Mouse (Mus musculus) layer of hippocampus, adult 2 months (tissue): ENCODE results near the gene Trpc3. TPM values are rescaled to one million over a fixed set of nuclear protein-coding genes. Genes with fewer than 3 reads are reported as not detected.
"Not testable (repeated sequence)": the region's sequence is repeated elsewhere in the genome, so short reads cannot be mapped to it uniquely, and the experiment has no call there.

Experiments used
- DNase-seq, 2 experiments: peaks; one replicate each; pipeline ENCODE4 v3.0.0; 2022; ENCODE audit warnings: low spot score in 2 of 2
- H3K27ac ChIP-seq: fragments of 200-600 bp; 2 replicates; pipeline ENCODE4 v1.8.1; 2022
- H3K4me3 ChIP-seq: fragments of 200-600 bp; 2 replicates; pipeline ENCODE4 v1.8.1; 2022; ENCODE audit warnings: mild to moderate bottlenecking
- CTCF ChIP-seq: fragments of 200-600 bp; conservative IDR thresholded peaks from 2 replicates; pipeline ENCODE4 v1.8.1; 2022; ENCODE audit warnings: antibody characterized with exemption, mild to moderate bottlenecking, moderate library complexity
- total RNA-seq, 2 experiments: library from RNA; stranded (reverse); gene quantifications; 2 replicates each; pipeline ENCODE4 v1.2.3; 2021

Trpc3 gene
- total RNA-seq, 2 experiments from 2014 or later, result 4.1 to 5.9 TPM

- H3K27ac ChIP-seq, result no peak overlapping the region
- no peak for TF ChIP-seq CTCF
- DNase-seq, result peak; percentile 8 to 14
- H3K4me3 ChIP-seq, result no peak overlapping the region
Observed at GRCm38 (mm10) chr3:36642736-36643135, 47.2 kb downstream of the Trpc3 start.

- H3K4me3 ChIP-seq, result no peak overlapping the region
- H3K27ac ChIP-seq, result no peak overlapping the region
- TF ChIP-seq CTCF, result peak; percentile 64
- no peak for DNase-seq
Observed at GRCm38 (mm10) chr3:36640787-36641186, 49.2 kb downstream of the Trpc3 start.

GRCm38 (mm10) chr3:36635449-36635848, 54.5 kb downstream of the Trpc3 start:
- peak; percentile 91 for TF ChIP-seq CTCF
- peak; percentile 38 to 65 for DNase-seq
- Histone ChIP-seq H3K4me3 (no peak overlapping the region), H3K27ac (no peak overlapping the region)

- no peak overlapping the region for H3K4me3 ChIP-seq
- DNase-seq, result no peak
- H3K27ac ChIP-seq, result no peak overlapping the region
- TF ChIP-seq CTCF, result no peak
Observed at GRCm38 (mm10) chr3:36626803-36627202, 63.2 kb downstream of the Trpc3 start.

- no peak overlapping the region for H3K4me3 ChIP-seq
- H3K27ac ChIP-seq, result no peak overlapping the region
- DNase-seq, result no peak
- TF ChIP-seq CTCF, result no peak
Observed at GRCm38 (mm10) chr3:36618181-36618580, 71.8 kb downstream of the Trpc3 start.

- H3K4me3 ChIP-seq, result no peak overlapping the region; the same call in 1 of the 2 replicates
- TF ChIP-seq CTCF, result no peak
- DNase-seq, result no peak
- H3K27ac ChIP-seq, result no peak overlapping the region
Observed at GRCm38 (mm10) chr3:36613908-36614255, 76.1 kb downstream of the Trpc3 start.

GRCm38 (mm10) chr3:36613202-36613907, 76.6 kb downstream of the Trpc3 start, which contains the start of gene Bbs7:
Bbs7 (minus strand) TSS chr3:36613477.
- H3K4me3 ChIP-seq, result peak within 1 kb of the TSS; percentile 83
- DNase-seq, result peak; percentile 94 to 96
- TF ChIP-seq CTCF, result 0 out of 2 replicates have a peak, but pooled peaks have one; percentile 8
- peak within 1 kb of the TSS; percentile 87 for H3K27ac ChIP-seq

- DNase-seq, result no peak
- peak overlapping the region; percentile 87 for H3K27ac ChIP-seq
- peak overlapping the region; percentile 83 for H3K4me3 ChIP-seq
- TF ChIP-seq CTCF, result no peak
Observed at GRCm38 (mm10) chr3:36612687-36613086, 77.3 kb downstream of the Trpc3 start.

GRCm38 (mm10) chr3:36605894-36606783, 83.8 kb downstream of the Trpc3 start:
- no peak overlapping the region for H3K4me3 ChIP-seq
- no peak for TF ChIP-seq CTCF
- no peak overlapping the region for H3K27ac ChIP-seq
- DNase-seq, result no peak

- not testable (repeated sequence) for H3K4me3 ChIP-seq, H3K27ac ChIP-seq, DNase-seq
- TF ChIP-seq CTCF, result peak; percentile 42
Observed at GRCm38 (mm10) chr3:36599773-36600172, 90.2 kb downstream of the Trpc3 start.

GRCm38 (mm10) chr3:36598811-36599210, 91.2 kb downstream of the Trpc3 start:
- no peak for DNase-seq
- H3K4me3 ChIP-seq, result no peak overlapping the region
- no peak for TF ChIP-seq CTCF
- no peak overlapping the region for H3K27ac ChIP-seq

GRCm38 (mm10) chr3:36571827-36572378, 118.1 kb downstream of the Trpc3 start, which contains the start of gene Ccna2:
Ccna2 (minus strand) TSS chr3:36572150.
- DNase-seq, result peak; percentile 98 to 99
- peak within 1 kb of the TSS; percentile 72 for H3K4me3 ChIP-seq
- peak; percentile 77 for TF ChIP-seq CTCF
- peak within 1 kb of the TSS; percentile 85 for H3K27ac ChIP-seq

GRCm38 (mm10) chr3:36571361-36571826, 118.6 kb downstream of the Trpc3 start:
- TF ChIP-seq CTCF, result no peak
- no peak overlapping the region for H3K27ac ChIP-seq
- peak overlapping the region; percentile 72 for H3K4me3 ChIP-seq
- DNase-seq, result no peak

Other genes with a start within 250 kb of the Trpc3 start
- 10 to 100 TPM; 48.6 to 53.4 TPM for gene Anxa5, start 214.3 kb downstream of the Trpc3 start, total RNA-seq
- gene 1810062G17Rik, start 214.2 kb downstream of the Trpc3 start, total RNA-seq, result not detected
- gene Gm11549, start 168.4 kb downstream of the Trpc3 start, total RNA-seq, result 1 to 10 TPM; 2.4 to 3.1 TPM
- 10 to 100 TPM; 38.4 to 40.7 TPM for gene Exosc9, start 137.6 kb downstream of the Trpc3 start, total RNA-seq
- 1 to 10 TPM; 1.5 to 1.8 TPM for gene Ccna2, start 118.0 kb downstream of the Trpc3 start, total RNA-seq
- 10 to 100 TPM; 17.4 to 17.7 TPM for gene Bbs7, start 76.7 kb downstream of the Trpc3 start, total RNA-seq
- gene 4932438A13Rik, start 172.9 kb upstream of the Trpc3 start, total RNA-seq, result 10 to 100 TPM; 95.0 to 98.2 TPM